Mouse (Mus musculus) small intestine, adult 2 months (tissue): ENCODE data around the gene Scn2b. TPM values are rescaled to one million over a fixed set of nuclear protein-coding genes. Genes with fewer than 3 reads are reported as not detected.

Source experiments
- H3K27ac ChIP-seq: fragments of 200-500 bp; 2 replicates; pipeline ENCODE4 v1.5.1; 2012; ENCODE audit warnings: low read depth, low read length, control low read depth, inconsistent platforms; ENCODE audit not compliant: insufficient read depth
- H3K27me3 ChIP-seq: fragments of 200-500 bp; 2 replicates; pipeline ENCODE4 v1.6.1; 2012; ENCODE audit warnings: mild to moderate bottlenecking, moderate library complexity, low read length, inconsistent platforms; ENCODE audit not compliant: control insufficient read depth, insufficient read depth
- H3K36me3 ChIP-seq: fragments of 200-500 bp; 2 replicates; pipeline ENCODE4 v1.6.1; 2012; ENCODE audit warnings: mild to moderate bottlenecking, low read length, control low read depth, inconsistent platforms; ENCODE audit not compliant: control insufficient read depth, insufficient read depth
- H3K4me1 ChIP-seq: fragments of 200-500 bp; 2 replicates; pipeline ENCODE4 v1.6.1; 2012; ENCODE audit warnings: low read length, inconsistent platforms, mixed read lengths; ENCODE audit not compliant: control insufficient read depth, insufficient read depth, insufficient read length
- H3K4me3 ChIP-seq: fragments of 200-500 bp; 2 replicates; pipeline ENCODE4 v1.5.1; 2012; ENCODE audit warnings: low read depth, mild to moderate bottlenecking, control low read depth, inconsistent platforms, low read length, moderate library complexity
- CTCF ChIP-seq: fragments of 200-500 bp; IDR thresholded peaks from 2 replicates; pipeline ENCODE4 v1.5.1; 2012; ENCODE audit warnings: low read depth, mild to moderate bottlenecking, control low read depth, inconsistent platforms, low read length, moderate library complexity, mixed read lengths; ENCODE audit not compliant: insufficient replicate concordance, insufficient read length; ENCODE audit errors: extremely low read depth
- POLR2A ChIP-seq: fragments of 200-500 bp; IDR thresholded peaks from 2 replicates; pipeline ENCODE4 v1.6.1; 2012; ENCODE audit warnings: low read depth, mild to moderate bottlenecking, control low read depth, inconsistent platforms, low read length, moderate library complexity
- WGBS: fragments of 180-500 bp; shearing (Covaris S2); methylation state at CpG from one replicate; pipeline ENCODE4 v1.1.7; 2018; 5-methylcytosine and 5-hydroxymethylcytosine counted together
- polyA plus RNA-seq: library from polyadenylated mRNA; depleted of rRNA; stranded (reverse); fragments of >200 nt; gene quantifications from 2 replicates; pipeline ENCODE4 v1.2.3, GENCODE M21; 2012

Scn2b gene
- polyA plus RNA-seq, 1 experiment: 0.98 TPM

DNA sequence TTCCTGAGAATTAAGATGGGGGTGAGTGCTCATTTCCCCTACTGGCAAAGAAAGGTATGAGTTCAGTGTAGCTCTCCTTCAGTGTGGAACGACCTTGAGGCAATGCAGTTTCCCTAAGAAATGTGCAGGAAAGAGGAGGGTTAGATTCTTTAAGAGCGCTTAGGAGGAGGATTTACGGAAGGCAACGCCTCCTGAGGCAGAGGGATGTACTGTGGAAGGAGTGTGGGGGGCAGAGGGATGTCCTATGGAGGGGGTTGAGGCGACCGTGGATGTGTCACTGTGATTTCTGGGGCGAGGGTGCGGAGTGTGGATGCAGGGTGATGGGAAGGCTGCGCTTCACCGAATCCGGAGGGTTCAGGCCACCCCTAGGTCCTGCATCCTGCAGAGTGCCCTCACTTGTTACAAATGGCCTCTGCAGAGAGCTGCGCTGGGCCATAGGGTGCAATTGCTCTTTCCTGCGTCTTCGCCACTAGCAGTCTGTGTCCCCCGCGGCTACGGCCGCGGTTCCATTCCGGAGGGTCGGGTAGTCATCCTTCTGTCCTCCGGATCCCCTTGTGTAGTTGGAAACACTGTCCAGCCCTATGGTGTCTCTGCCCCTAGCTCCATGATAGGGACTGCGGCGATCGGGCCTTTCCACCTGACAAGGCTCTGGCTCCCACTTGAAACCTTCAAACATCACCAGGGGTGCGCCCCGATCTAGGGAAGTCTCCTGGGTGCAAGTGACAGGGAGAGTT, 28.1 kb downstream of the Scn2b start:
- H3K4me3 ChIP-seq: peak overlapping the region; percentile 50
- no peaks in the 10 kb centered on the region for H3K36me3 ChIP-seq
- TF ChIP-seq CTCF: no peak
- TF ChIP-seq POLR2A: 0 out of 2 replicates have a peak, but pooled peaks have one; percentile 12
- H3K27me3 ChIP-seq: peaks cover 6% of the 10 kb centered on the region; the same call in 1 of the 2 replicates
- H3K4me1 ChIP-seq: no peaks in the 10 kb centered on the region
- H3K27ac ChIP-seq: no peak overlapping the region
- 9% methylated on average over 27 of the region's 27 CpGs for whole genome bisulfite sequencing

DNA sequence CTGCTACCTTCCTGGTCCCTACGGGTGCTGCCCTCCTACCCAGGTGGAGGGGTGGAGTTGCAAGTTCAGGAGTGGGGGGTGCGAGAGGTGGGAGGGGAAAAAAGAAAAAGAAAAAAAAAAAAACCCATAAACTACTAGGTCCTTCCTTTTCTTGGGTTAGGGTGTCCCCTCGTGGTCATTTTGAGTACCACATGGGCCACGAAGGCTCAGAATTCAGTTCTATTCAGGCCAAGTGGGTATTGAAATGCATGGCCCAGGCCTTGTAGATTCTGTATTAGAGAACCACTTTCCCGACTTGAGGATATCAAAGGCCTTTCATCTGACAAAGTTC, 28.6 kb downstream of the Scn2b start:
- TF ChIP-seq POLR2A (no peak), CTCF (peak; percentile 63; the same call in 1 of the 2 replicates)
- H3K27ac ChIP-seq: no peak overlapping the region
- no peaks in the 10 kb centered on the region for H3K4me1 ChIP-seq
- H3K36me3 ChIP-seq: no peaks in the 10 kb centered on the region
- H3K4me3 ChIP-seq: peak overlapping the region; percentile 50
- peaks cover 6% of the 10 kb centered on the region; the same call in 1 of the 2 replicates for H3K27me3 ChIP-seq
- 2% methylated on average over 5 of the region's 5 CpGs for WGBS

DNA sequence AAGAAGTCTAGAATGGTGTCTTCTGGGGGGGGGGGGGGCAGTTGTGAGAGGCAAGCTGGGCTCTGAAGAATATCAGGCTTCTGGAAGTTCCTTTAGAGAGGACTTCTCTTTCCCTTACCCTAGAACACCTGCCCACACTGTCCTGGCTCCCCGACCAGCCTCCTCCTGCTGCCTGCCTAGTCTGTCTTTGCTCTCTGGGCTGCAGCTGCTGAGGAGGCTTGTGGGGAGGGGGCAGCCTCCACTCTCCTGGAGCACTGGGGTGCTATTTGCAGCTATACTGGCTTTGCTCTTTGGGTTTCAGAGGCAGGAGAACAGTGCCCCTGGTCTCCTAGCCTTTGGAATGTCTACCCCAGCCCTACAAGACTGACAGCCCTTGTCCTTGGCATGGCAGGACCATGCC, 33.4 kb downstream of the Scn2b start:
- Histone ChIP-seq H3K4me3 (no peak overlapping the region), H3K36me3 (no peaks in the 10 kb centered on the region), H3K27me3 (peaks cover under 1% of the 10 kb centered on the region; the same call in 1 of the 2 replicates), H3K4me1 (no peaks in the 10 kb centered on the region), H3K27ac (no peak overlapping the region)
- no peak for TF ChIP-seq POLR2A
- TF ChIP-seq CTCF: no peak
- WGBS: 68% methylated on average over 1 of the region's 1 CpGs

DNA sequence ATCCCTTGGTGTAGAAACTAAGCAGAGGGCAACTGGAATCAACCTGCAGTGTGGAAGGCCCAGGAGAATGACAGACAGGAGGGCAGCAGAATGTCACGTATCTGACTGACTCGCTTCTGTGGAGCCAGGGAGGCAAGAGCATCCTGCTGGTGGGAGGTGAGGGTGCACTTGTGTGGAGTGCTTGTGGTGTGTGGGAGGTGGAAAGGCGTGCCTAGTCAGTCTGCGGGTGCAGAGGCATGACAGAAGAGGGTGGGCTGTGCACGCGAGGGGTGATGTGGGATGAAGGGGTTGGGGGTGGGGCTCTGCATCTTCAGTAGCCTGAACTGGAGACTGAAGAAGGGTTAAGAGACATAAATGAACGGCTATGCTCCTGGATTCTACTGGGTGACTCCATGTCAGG, 35.8 kb downstream of the Scn2b start:
- Histone ChIP-seq H3K27me3 (no peaks in the 10 kb centered on the region), H3K4me1 (no peaks in the 10 kb centered on the region), H3K27ac (no peak overlapping the region), H3K36me3 (no peaks in the 10 kb centered on the region), H3K4me3 (no peak overlapping the region)
- 72% methylated on average over 7 of the region's 7 CpGs for WGBS
- TF ChIP-seq POLR2A: no peak
- TF ChIP-seq CTCF: no peak

DNA sequence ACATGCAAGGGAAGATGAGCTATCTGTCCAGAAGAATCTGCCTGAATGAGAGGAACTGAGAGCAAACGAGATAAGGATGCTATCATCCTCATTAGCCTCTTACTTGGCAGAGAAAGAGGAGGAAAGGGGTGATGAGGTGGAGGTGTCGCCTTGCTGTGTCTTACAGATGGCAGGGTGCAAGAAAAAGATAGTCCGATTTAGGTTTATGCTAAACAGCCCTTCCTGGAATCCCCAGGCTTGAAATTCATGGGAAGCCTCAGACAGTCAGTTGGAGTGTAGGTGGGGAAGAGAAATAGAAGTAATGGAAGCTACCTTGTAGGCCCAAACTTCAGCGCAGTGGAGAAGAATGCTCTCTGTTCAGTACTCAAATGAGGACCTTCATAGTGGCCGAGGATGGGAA, 50.3 kb downstream of the Scn2b start:
- no peak for TF ChIP-seq POLR2A
- no peak for TF ChIP-seq CTCF
- H3K4me1 ChIP-seq: no peaks in the 10 kb centered on the region
- no peak overlapping the region for H3K27ac ChIP-seq
- no peak overlapping the region for H3K4me3 ChIP-seq
- WGBS: 73% methylated on average over 5 of the region's 5 CpGs
- H3K36me3 ChIP-seq: peaks cover 9% of the 10 kb centered on the region
- no peaks in the 10 kb centered on the region for H3K27me3 ChIP-seq

DNA sequence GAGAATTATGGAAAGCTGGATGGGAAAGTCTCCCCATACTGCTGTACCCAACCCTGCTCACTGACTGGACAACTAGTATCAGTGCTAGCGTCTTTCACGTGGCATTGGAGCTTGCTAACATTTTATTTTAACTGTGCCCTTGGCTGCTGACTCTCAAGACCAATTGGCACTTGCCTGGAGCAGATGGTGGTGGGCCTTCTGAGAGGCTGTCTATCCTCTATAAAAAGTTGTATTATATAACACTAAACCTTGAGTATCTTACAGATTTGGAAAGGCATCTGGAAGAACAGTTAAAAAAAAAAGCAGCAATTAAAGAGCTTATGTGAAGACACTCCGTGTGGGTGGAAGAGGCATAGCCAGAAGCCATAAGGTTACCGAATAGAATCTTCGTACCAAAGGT, 52.6 kb downstream of the Scn2b start:
- H3K27me3 ChIP-seq: no peaks in the 10 kb centered on the region
- H3K36me3 ChIP-seq: peaks cover 24% of the 10 kb centered on the region
- no peak overlapping the region for H3K4me3 ChIP-seq
- WGBS: 66% methylated on average over 5 of the region's 5 CpGs
- H3K4me1 ChIP-seq: no peaks in the 10 kb centered on the region
- TF ChIP-seq POLR2A (no peak), CTCF (no peak)
- no peak overlapping the region for H3K27ac ChIP-seq

DNA sequence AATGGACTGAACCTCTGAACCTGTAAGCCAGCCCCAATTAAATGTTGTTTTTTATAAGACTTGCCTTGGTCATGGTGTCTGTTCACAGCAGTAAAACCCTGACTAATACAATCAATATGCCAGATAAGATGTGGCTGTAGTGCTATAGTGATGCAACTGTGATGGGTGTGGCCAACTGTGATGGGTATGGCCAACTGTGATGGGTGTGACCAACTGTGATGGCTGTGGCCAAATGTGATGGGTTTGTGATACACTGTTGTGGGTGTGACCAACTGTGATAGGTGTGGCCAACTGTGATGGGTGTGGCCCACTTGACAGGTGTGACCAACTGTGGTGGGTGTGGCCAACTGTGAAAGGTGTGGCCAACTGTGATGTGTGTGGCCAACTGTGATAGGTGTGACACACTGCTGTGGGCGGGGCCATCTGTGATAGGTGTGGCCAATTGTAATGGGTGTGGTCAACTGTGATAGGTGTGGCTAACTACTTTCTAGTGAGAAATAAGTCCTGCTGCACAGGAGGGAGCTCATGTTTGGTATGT, 53.6 kb downstream of the Scn2b start:
- no peak overlapping the region for H3K27ac ChIP-seq
- H3K27me3 ChIP-seq: no peaks in the 10 kb centered on the region
- no peak for TF ChIP-seq POLR2A
- TF ChIP-seq CTCF: no peak
- H3K4me3 ChIP-seq: no peak overlapping the region
- 92% methylated on average over 1 of the region's 1 CpGs for WGBS
- peaks cover 29% of the 10 kb centered on the region for H3K36me3 ChIP-seq
- no peaks in the 10 kb centered on the region for H3K4me1 ChIP-seq
